Mouse (Mus musculus) G1E (cell line): ENCODE measurements at regions not wholly inside any gene's neighbourhood (a gene's known extent, or its start where the extent isn't known, plus 50 kb on each side); places are given as distances from the start of the nearest gene placed in this dataset.

Experiments used
- CTCF ChIP-seq: IDR thresholded peaks from 2 replicates; pipeline ENCODE4 v1.5.1; 2012; ENCODE audit warnings: low read depth, low read length, inconsistent platforms, mixed read lengths
- GATA2 ChIP-seq: IDR thresholded peaks from 2 replicates; pipeline ENCODE4 v1.6.1; 2012; ENCODE audit warnings: low read depth, low read length, inconsistent platforms, borderline replicate concordance
- TAL1 ChIP-seq: conservative IDR thresholded peaks from 2 replicates; pipeline ENCODE4 v1.6.1; 2012; ENCODE audit warnings: low read depth, low read length, inconsistent platforms, mixed read lengths

DNA sequence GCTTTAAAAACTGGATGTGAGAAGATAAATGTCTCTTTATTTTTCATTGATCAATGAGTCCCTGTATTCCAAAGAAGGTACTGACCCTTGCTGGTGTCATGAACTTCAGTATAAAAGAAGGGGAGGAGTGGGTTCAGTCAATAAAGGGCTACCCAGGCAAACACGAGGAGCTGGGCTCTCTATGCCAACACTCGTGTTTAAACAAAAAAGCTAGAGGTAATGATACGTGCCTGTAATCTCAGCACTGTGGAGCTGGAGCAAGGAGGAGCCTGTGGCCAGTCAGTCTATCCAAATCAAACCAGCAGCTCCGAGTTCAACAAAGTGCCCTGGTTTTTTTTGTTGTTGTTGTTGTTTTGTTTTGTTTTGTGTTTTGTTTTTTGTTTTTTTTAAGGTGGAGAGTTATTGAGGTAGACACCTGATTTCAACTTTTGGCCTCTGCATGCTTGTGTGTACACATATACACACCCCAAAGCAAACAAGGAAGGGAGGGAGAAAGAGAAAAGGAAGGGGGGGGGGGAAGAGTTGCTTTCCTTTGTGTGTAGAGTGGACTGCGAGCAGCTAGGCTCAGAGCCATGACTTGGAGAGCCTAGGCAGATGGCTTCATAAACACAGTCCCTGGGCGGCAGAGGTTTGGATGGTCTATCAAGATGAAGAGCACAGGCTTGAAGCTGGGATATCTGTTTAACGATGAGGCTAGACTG, 174.2 kb upstream of the Cxcr4 start:
- no peak for TF ChIP-seq CTCF
- TF ChIP-seq TAL1: no peak
- TF ChIP-seq GATA2: no peak
